Mouse (Mus musculus) layer of hippocampus, adult 11-12 months (tissue): Measurements from ENCODE around the gene Pkm.
A peak's percentile ranks its signal among the peaks of the same experiment; 100 is the strongest.

Source experiments
- DNase-seq: peaks from one replicate; pipeline ENCODE4 v3.0.0; 2022; ENCODE audit warnings: low spot score

Gene Pkm

DNA sequence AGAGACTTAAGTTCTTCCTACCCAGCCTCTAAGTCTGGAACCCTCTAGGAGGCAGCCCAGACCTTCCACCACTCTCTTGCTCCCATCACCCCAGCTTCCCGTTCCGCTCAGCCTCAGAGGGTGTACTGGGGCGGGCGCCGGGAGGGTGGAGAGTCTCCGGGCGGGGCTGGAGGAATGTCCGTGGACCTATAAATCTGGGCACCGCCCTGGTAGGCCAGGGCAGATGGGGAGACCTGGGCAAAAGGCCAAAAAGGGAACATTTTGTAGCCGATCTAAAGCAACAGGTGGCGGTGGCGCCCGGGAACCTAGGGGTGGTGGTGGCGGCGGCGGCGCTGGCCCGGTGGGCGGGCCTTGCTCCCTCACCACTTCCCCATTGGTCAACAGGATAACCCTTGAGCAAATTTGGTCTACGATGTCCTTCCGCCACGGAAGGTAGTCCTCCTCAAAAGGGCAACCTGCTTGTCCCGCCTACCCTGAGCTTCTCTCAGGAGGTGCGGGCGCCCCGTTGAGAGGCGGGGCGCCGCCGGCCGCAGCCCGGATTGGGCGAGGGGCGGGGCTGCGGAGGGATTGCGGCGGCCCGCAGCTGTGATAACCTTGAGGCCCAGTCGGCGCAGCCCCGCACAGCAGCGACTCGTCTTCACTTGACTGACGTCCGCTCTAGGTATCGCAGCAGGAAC, at the start of gene Pkm:
Gene Pkm, plus strand, starts transcription at position 411 of the 677 bp plus-strand sequence.
- DNase-seq = peak; percentile 98

DNA sequence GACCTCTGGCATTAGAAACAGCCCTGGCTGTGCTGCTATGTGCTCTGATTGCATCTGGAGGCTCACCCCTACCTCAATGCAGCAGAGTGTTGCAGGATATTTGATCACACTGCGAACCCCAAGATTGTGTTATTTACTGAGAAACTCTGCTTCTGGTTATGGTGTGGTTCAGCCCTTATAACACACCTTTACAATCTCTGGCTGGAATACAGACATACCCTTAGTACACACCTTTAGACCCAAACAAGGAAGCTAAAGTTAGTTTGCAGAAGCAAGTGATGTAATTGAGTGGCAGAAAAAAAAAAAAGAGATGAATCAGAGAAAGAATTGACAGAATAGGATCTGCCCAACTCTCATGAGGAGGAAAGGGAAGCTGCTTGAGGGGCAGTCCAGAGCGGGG, 45.2 kb upstream of the Pkm start:
- no peak for DNase-seq

DNA sequence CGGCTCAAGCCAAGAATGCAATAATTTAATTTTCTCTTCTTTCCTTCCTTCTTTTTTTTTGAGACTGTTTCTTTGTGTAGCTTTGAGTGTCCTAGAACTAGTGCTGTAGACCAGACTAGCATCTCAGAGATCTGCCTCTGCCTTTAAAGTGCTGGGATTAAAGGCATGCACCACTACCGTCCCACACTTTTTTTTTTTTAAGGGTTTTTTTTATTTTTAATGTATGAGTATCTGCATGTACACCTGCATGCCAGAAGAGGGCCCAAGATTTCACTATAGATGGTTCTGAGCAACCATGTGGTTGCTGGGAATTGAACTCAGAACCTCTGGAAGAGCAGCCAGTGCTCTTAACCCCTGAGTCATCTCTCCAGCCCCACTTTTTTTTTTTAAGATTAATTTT, 40.4 kb upstream of the Pkm start:
- no peak for DNase-seq

DNA sequence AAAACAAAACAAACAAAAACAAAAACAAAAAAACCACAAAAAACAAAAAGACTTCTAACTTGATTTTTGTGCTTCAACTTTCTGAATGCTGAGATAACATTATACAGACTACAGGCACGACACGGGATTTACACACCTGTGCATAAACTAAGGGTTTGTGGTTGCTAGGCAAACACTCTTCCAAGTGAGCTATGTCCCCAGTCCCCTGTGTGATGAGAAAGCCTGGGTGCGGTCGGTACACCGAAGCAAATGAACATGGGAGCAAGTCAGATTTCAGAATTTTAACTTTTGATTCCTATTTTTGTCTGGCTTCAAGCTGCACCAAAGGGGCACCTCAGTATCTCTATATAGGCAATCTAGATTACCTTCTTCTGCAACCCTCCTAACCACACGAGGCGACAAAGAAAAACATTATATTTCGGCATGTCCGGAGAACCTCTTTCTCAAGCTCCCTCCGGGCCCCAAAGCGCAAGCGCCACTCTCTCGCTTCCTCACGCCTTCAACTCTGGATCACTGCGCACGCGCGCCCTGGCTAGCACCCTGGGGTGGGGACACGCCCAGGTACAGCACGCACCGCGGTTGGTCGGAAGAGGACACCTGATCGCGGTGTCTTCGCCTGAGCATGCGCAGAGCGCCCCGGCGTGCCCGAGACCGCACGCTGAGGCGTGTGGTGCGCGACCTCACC, 39.4 kb upstream of the Pkm start, which contains the start of gene Parp6:
Gene Parp6, plus strand, starts transcription at position 663 of the 685 bp plus-strand sequence.
- DNase-seq = peak; percentile 100

DNA sequence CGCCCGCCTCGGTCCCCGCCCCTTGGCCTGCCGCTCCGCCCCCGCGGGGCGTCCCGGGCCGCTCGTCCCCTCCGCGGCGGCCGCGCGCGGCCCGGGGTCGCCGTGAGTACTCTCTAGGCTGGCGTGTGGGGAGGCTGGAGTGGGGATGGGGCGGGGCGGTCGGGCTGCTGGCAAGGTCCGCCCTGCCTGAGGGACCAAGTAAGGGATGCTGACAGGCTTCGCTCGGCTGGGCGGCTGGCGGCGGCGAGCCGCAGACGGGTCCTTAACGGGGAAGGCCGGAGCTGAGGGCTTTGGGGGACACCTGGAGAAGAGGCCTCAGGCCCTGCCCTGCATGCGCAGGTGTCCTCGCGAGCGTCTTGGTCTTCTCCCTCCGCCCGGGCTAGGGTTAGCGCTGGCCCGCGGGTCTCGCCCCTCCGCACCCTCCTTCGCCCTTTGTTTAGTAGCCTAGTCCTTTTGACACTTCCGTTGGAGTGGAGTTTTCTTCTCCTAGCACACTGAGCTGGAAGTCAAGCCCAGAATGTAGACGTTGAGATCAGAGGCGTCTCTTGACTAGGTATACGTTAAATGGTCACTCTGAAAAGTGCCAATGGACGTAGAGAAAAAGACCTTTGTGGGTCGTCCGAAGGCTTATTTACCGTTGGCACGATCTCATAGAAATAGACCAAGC, 38.7 kb upstream of the Pkm start:
- no peak for DNase-seq

DNA sequence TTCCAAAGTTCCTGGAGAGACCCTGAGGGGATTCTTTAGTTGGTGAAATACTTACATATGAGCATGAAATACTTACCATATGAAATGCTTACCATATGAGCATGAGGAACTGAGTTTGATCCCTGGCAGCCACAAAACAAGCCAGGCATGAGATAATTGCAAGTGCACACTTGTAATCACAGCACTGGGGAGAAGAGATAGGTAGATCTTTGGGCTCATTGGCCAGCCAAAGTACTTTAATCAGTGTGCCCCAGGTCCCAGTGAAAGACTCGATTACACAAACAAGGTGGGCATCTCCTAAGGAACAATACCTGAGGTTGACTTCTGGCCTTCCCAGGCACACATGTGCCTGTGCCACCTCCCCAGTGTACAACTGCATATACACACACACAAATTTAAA, 17.8 kb upstream of the Pkm start:
- no peak for DNase-seq

DNA sequence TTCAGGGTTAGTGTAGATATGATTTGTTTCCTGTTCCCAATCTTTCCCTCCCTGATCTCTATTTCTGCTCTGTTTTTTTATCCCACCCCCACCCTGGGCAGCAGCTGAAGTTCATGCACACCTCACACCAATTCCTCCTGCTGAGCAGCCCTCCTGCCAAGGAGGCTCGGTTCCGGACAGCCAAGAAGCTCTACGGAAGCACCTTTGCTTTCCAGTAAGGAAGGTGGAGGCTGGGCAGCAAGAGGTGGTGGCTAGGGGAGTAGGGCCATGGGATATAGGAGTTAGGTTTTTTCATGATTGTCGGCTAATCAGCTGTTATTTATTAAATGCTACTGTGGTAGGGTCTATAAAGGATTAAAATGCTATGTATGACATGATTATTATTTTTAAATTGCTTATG, 16.2 kb upstream of the Pkm start:
- no peak for DNase-seq

DNA sequence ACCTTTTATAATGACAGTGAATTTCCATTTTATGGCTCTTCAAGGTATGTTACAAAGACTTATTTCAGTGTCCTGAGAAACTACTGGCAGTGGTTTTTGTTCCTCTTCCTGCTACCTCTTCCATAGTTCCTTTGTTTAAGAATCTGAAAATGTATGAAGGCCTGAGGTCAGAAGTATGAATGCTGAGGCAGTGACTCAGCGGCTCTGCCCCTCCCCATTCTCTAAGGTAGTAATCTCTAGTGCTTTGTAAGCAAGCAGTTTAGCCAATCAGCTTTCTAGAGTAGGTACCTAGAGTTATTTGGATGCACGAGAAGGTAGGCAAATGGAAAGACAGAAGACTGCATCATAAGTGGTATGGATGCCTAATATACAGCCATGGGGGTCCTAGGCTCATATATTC, 14.8 kb upstream of the Pkm start:
- no peak for DNase-seq

DNA sequence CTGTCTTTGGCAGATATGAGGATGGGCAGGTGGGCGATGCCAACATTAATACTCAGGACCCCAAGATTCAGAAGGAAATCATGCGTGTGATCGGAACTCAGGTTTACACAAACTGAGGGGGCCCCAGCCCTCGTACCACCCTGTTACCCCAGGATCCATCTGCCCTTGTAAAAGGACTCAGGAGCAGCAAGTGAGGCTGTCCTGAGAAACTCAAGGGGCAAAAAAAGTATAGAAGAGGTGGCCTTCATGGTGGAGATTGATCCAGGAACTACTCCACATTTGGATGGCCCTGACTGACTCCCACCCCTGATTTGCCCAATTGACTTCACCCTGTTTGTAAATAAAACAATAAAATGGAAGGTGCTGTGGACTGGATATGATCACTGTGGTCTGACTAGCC, 6.3 kb upstream of the Pkm start:
- DNase-seq = no peak

DNA sequence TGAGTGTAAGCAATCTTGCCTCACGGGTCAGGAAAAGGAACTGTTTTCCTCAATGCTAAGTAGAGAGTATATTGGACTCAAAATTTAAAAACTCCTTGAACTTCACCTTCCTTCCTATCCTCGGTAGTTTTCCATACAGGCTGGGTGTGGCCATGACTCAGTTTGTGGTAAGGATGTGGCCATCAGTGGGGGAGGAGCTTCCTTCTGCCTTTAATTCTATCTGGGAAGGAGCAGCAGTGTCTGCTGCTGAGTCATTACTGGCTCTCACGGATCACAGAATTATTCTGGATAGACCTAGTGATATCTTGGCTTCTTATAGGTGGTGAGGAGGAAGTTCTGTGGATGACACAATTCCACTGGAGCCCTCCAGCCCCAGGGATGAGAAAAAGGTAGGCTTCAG, 2.8 kb upstream of the Pkm start:
- DNase-seq = no peak

DNA sequence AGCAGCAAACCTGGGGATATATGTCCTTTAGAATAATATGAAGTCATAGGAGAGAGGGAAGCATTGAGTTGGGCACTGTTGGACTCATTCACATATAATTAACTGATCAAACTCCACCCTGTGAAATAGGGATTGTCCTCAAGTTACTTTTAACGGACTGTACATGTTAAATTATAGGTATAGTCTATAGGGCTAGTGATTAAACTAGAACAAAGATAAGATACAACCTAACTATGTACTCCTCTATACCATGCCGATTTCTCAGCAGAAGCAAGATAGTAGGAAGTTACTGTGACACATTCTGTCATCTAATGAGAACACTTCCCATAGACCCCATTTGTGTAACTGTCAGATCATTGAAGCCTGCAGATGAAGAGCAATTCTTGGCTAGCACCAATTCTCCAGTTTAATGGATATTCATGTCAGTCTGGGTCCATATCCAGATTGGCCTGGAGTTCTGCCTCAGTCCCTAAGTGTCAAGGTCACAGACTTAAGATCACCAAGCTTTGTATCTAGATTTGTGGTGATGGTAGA, 1.7 kb upstream of the Pkm start:
- DNase-seq = no peak

DNA sequence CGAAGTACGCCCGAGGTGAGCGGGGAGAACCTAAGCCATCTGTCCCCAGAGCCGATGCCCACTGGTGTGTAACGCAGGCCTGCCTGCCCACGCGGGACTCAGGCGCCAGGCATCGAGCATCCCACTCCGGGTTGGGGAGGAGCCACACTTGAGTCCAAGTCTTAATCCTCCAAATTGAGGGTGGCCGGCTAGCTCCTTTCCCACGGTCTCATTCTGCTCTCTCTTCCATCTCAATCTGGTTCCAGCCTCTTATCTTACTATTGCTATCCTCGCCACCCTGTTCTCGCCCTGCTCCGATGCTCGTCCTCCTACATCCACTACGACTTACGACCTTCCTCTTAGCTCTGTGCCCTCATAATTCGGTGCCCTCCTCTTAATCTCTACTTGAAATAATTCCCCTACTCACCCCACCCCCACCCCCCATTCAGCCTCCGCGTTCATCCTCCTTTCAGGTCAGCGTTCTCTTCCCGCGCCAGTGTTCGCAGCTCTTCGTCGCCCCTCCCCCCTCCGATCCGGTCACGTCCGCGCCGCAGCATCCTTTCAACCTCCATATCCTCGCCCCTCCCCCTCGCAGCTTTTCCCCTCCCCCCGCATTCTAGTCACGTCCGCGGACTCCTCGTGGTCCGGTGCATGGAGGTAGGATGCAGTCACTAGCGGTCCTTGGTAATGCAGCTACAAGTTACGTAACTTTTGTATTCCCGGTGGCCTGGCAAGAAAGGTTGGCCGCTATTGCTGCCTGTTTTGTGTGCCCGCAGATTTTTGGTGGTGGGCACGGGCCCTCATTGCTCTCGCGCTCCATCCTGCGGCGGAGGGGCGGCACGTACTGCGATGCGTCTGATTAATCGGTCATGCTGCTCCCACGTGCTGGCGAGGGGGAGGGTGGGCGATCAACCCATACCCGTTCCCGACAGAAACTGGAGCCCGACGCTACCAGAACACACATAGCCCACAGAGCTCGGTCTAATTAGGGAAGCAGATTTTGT, 758 bp downstream of the Pkm start:
- peak; percentile 84 for DNase-seq

DNA sequence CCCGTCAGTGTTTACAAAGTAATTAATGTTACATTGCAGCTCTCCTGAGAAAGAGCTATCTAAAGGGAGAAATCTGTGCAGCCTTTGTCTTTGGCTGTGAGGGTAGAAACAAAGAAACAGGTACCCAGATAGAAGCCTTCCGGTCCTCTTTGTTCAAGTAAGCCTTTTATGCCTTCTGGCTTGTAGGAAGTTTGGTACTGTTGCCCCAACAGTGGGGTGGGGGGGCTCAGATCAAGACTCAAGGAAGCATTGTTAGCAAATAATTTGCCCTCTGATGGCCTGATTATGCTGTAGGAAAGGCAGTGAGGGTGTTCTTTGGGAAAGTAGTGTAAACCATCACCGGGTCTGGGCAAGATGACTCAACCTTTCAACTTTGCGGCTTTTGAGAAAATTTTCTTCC, 2.0 kb downstream of the Pkm start:
- DNase-seq = no peak

DNA sequence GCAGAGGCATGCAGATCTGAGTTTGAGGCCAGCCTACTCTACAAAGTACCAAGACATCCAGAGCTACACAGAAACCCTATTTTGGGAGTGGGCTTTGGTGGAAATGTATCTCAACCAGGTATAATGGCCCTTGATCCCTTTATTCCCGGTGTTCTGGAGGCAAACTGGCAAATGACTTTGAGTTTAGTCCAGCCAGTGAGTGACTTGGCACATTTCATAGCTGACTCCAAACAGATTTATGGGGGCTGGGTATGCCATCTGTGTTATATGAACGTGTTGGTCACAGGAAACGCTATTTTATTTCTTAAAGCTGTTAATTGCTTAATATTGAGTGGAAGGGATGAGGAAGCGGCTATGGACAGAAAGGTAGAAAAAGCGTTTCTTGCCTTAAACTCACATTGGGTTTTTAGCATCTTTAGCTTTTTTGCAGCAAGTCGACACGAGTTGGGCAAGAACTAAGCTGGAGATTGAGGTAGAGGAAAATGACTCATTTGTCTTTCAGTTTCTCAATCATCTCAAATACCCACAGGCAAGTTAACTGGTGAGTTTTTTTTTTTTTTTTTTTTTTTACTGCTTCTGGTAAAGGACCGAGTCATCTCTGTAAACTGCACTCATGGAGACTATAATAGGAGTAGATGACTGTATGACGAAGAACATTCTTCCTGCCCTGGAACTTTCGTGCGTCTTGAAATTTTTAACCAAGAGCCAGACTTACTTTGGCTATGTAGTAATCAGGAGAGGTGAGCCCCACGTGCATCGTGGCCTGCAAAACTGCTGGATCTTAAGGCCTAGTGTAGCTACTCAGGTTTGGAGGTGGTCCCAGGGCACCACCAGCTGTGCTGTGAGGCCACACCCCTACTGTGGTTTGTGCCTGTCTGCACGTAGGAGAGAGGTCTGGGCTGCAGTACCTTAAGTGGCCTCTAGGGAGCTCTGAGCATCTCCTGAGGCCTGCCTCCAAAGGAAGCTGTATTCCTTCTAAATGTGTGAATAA, 3.2 kb downstream of the Pkm start:
- DNase-seq = peak; percentile 86

DNA sequence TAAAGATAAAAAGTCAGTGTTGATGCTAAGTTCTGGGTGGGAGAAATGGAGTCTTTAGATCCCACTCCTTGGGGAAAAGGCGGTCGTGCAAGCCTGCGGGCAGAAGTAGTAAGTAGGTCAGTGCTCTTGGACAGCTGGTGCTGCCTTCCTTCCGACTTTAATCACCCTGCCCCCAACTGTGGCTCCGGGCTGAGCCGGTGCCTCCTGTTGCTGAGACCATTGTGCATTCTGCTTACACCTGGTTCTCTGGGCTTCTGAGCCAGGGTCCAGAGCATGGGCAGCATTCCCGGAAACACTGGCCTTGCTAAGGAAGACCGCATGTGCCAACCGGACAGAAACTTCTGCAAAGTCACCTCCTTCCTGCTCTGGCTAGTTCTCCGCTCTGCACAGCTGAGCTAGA, 4.3 kb downstream of the Pkm start:
- DNase-seq = no peak

DNA sequence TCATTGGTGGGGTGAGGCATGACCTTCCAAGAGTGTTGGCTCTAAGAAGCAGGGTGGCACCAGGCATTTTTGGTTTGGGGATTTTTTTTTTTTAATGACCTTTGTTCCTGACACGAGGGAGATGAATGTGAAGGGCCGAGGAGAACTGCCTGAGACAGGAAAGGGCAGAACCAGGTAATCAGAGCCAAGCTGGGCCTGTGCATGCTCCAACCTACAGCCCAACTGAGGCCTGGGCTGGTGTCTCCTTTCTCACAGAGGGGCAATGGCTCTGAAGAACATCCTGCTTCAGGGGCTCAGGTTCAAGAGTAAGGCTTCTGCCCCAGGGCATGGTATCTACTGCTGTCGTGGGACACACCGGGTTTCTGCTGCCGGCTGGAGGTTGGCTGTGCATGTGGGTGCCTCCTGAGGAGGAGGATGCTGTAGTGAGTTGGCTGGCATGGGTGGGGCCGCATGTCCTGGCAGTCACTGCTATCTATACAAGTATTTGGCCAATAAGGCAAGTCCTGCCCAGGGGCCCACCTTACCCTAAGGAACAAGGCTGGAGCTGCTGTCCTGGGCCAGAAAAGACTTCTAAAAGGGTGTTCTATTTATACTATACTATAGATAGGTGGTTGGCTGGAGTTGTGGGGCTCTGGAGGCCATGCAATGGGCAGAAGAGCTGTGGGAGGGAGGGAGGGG, 5.3 kb downstream of the Pkm start:
- no peak for DNase-seq

DNA sequence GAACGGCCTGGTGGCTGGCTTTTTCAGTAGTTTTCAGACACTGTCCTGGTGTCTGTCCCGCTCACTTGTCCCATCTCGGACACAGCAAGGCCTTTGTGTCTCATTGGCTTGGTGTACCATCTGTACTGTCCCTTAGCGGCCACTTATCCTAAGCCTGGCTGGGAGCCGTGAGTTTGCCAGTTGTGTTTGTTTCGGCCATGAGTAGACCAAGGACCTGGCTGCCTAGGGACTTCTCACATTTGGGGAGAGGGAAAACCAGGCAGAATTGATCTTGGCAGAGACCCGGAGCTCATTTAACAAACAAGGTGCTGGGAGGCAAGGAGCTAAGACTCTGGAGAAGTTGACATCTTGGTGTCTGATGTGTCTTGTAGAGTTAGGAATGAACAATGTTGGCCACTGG, 7.1 kb downstream of the Pkm start:
- DNase-seq = no peak

DNA sequence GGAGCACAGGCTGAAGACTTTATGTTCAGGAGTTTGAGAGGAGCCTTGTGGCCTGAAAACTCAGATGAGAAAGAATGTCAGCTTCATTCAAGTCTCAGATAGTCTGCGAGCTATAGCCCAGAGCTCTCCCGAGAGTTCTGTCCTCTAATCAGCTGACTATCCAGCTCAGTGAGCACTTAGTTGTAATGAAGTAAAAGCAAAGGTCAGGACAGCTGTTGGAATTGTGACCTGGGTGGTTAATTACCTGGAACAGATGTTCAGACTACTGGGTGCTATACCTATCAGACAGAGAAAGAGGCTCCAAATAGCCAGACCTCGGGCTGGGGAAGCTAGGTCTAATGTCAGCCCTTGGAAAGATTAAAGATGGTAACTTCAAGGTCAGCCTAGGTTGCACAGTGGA, 7.8 kb downstream of the Pkm start:
- DNase-seq = peak; percentile 2

DNA sequence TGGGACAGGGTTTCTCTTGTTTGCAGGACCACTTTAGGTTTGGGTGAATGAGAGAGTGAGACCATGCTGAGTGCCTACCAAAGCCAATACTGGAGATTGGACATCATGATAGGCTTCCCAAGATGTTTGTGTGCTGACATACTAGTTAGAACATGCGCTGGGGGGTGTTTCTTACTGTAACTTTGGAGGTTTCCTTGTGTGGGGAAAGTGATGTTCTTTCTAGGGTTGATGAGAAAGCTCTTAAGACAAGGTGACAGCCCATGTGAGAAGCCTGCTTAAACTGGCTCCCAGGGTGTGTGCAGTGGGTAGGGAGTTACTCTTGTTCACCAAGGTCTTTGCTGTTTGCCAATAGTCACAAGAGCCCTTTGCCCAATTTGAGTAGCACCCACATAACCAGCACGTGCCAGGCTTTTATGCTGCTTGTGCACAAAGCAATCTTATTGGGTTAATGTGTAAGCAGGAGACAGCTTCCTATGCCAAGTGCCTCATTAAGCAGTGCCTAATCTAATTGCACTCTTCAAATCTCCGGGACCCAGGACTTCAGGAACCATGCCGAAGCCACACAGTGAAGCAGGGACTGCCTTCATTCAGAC, 8.6 kb downstream of the Pkm start:
- DNase-seq = peak; percentile 5

DNA sequence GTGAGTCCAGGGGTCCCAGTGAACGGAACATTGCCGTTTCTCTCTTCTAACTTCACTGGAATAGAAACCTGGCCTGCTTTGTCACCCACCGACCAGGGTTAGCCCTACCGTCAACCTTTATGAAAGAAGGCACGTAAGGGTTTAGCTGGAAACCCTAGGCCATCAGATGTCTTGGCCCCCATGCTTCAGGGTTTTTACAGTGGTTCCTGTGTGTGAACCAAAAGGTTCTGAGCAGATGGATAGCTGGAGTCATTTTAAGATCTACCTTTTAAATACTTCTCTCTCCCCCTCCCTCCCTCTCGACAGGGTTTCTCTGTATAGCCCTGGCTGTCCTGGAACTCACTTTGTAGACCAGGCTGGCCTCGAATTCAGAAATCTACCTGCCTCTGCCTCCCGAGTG, 9.8 kb downstream of the Pkm start:
- no peak for DNase-seq
